Mouse (Mus musculus) ES-Bruce4 (cell line): ENCODE measurements at regions not wholly inside any gene's neighbourhood (a gene's known extent, or its start where the extent isn't known, plus 50 kb on each side); places are given as distances from the start of the nearest gene placed in this dataset.

Experiments used
- CTCF ChIP-seq: IDR thresholded peaks from one replicate; pipeline ENCODE4 v1.8.1; 2011; ENCODE audit warnings: low read depth, low read length
- EP300 ChIP-seq: IDR thresholded peaks from 2 replicates; pipeline ENCODE4 v1.6.1; 2011; ENCODE audit warnings: low read depth, low read length; ENCODE audit not compliant: insufficient read depth
- POLR2A ChIP-seq: IDR thresholded peaks from one replicate; pipeline ENCODE4 v1.8.1; 2011; ENCODE audit warnings: low read length; ENCODE audit not compliant: insufficient read depth

- no peak for TF ChIP-seq POLR2A
- no peak for TF ChIP-seq CTCF
- TF ChIP-seq EP300, result no peak
These were observed 67.4 kb upstream of the Akap13 start for GRCm38 (mm10) chr7:75387821-75388431.
